Mouse (Mus musculus) myocyte (in vitro differentiated cells): Measurements from ENCODE around the gene Lypla2. TPM values are rescaled to one million over a fixed set of nuclear protein-coding genes. Genes with fewer than 3 reads are reported as not detected.

Experiments used
- polyA plus RNA-seq: library from polyadenylated mRNA; unstranded; fragments of >200 nt; fragmentation: generic; extraction: Trizol; gene quantifications from one replicate; pipeline ENCODE4 v1.2.1, GENCODE M21; 2012; ENCODE audit warnings: missing spikeins

Gene Lypla2
- polyA plus RNA-seq, 1 experiment, result 60.9 TPM

Other genes with a start within 250 kb of the Lypla2 start
- gene Il22ra1, start 244.5 kb downstream of the Lypla2 start, polyA plus RNA-seq, result 0.04 TPM
- gene Myom3, start 212.9 kb downstream of the Lypla2 start, polyA plus RNA-seq, result 97.1 TPM
- 22.3 TPM for gene Srsf10, start 116.9 kb downstream of the Lypla2 start, polyA plus RNA-seq
- 45.2 TPM for gene Pnrc2, start 98.8 kb downstream of the Lypla2 start, polyA plus RNA-seq
- gene Cnr2, start 77.2 kb downstream of the Lypla2 start, polyA plus RNA-seq, result not detected
- 29.8 TPM for gene Fuca1, start 51.9 kb downstream of the Lypla2 start, polyA plus RNA-seq
- gene Hmgcl, start 26.2 kb downstream of the Lypla2 start, polyA plus RNA-seq, result 44.1 TPM
- gene Gale, start 8.9 kb downstream of the Lypla2 start, polyA plus RNA-seq, result 51.3 TPM
- gene Pithd1, start 14.6 kb upstream of the Lypla2 start, polyA plus RNA-seq, result 35.2 TPM
- gene Eloa, start 49.1 kb upstream of the Lypla2 start, polyA plus RNA-seq, result 17.2 TPM
- 1,551 TPM for gene Rpl11, start 80.8 kb upstream of the Lypla2 start, polyA plus RNA-seq
- 15.2 TPM for gene Id3, start 170.9 kb upstream of the Lypla2 start, polyA plus RNA-seq
- gene E2f2, start 199.8 kb upstream of the Lypla2 start, polyA plus RNA-seq, result 56.3 TPM
- 3.9 TPM for gene Asap3, start 233.7 kb upstream of the Lypla2 start, polyA plus RNA-seq